18 mouse cellular contexts compared by ENCODE assay signal in the genomic region with DNA sequence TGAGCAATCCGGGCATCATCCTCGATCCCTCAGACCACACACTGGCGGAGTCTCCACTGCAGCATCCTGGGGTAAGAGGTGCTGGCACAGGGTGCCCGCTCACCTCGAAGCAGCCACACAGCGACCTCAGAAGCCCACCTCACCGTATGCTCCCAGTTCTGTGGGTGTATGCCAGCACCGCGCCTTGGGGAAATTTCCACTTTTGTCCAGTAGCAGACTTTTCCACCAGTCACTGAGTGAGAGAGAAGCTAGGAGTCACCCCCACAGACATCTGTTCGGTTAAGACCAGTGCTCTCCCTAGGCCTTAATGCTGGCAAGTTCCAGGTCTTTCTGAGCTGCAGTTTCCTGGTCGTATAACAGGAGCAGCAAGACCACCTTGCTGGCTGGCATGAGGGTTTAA.
DNase-seq lines count a peak whose midpoint lies in the region; ATAC-seq lines count a peak whose summit lies in the region.
"Had no signal": no experiment of that assay in that cellular context is flagged by ENCODE, and none has a peak within 500 bp of the region (broad histone marks: within the 10 kb centered on the region; RNA-seq: fewer than 3 reads in every experiment).

No protein-coding gene starts in this region.

- H3K4me3 ChIP-seq in limb, embryonic 11.5 days (ENCODE audit: low read depth, low read length) = no peak overlapping the region
- H3K4me3 ChIP-seq in midbrain, embryonic 15.5 days = no peak overlapping the region
- H3K4me3 ChIP-seq: forebrain, embryonic 15.5 days; hindbrain, embryonic 15.5 days had no signal

- H3K9me3 ChIP-seq in limb, embryonic 11.5 days (ENCODE audit: control insufficient read depth, low read length) = no peaks in the 10 kb centered on the region
- no peaks in the 10 kb centered on the region for H3K9me3 ChIP-seq in midbrain, embryonic 15.5 days
- H3K9me3 ChIP-seq: forebrain, embryonic 15.5 days; hindbrain, embryonic 15.5 days had no signal

- no peak overlapping the region for H3K4me2 ChIP-seq in limb, embryonic 11.5 days (ENCODE audit: low read depth, severe bottlenecking)
- no peak overlapping the region for H3K4me2 ChIP-seq in midbrain, embryonic 15.5 days
- H3K4me2 ChIP-seq: forebrain, embryonic 15.5 days; heart, embryonic 11.5 days; hindbrain, embryonic 15.5 days; midbrain, embryonic 11.5 days had no signal

- H3K27ac ChIP-seq in limb, embryonic 11.5 days (replicated peaks; ENCODE audit: low read depth, low read length) = peak overlapping the region; percentile 62
- no peak overlapping the region for H3K27ac ChIP-seq in midbrain, embryonic 15.5 days
- H3K27ac ChIP-seq: forebrain, embryonic 15.5 days; hindbrain, embryonic 15.5 days; macrophage; stomach, postnatal 0 days had no signal

- 0 out of 2 replicates have a peak, but pooled peaks have one; percentile 14 for ATAC-seq in common myeloid progenitor, adult 5-6 weeks (replicated peaks; ENCODE audit: low read depth, poor library complexity, severe bottlenecking)
- ATAC-seq in limb, embryonic 11.5 days (ENCODE audit: insufficient number of reproducible peaks, low FRiP score, low TSS enrichment, low read depth) = 0 out of 2 replicates have a peak, but pooled peaks have one; percentile 14
- ATAC-seq in midbrain, embryonic 15.5 days (replicated peaks) = no peak
- ATAC-seq: forebrain, embryonic 15.5 days had no signal

- H3K4me1 ChIP-seq in limb, embryonic 11.5 days (ENCODE audit: control insufficient read depth, insufficient read depth, low read length) = peaks cover 41% of the 10 kb centered on the region
- H3K4me1 ChIP-seq in midbrain, embryonic 15.5 days = no peaks in the 10 kb centered on the region
- H3K4me1 ChIP-seq: forebrain, embryonic 15.5 days; hindbrain, embryonic 15.5 days had no signal

- intact Hi-C loops in left cerebral cortex, postnatal 25 days (cut with DNase I) = no loop called here
- intact Hi-C loops in left cerebral cortex, postnatal 4 days (cut with DNase I) = no loop called here

- peak; percentile 24 to 73 for DNase-seq in left cerebral cortex, postnatal 25 days (ENCODE audit: low spot score in 2 of 2)
- DNase-seq in left cerebral cortex, postnatal 4 days = no peak
- DNase-seq in brain, adult 2 months (ENCODE audit: low read depth, low spot score) = peak; percentile 64
- DNase-seq in limb, embryonic 11.5 days (ENCODE audit: low spot score) = no peak
- no peak for DNase-seq in gastrocnemius, adult 8-10 months (ENCODE audit: low spot score in 2 of 2)
- DNase-seq in gastrocnemius, postnatal 10 days = no peak
- DNase-seq: adrenal gland, adult 2 months; cerebellum, adult 11-12 months; cerebellum, postnatal 10 days; liver had no signal

- no peaks in the 10 kb centered on the region; the same call in 1 of the 2 replicates for H3K27me3 ChIP-seq in limb, embryonic 11.5 days (ENCODE audit: control insufficient read depth, insufficient read depth, low read length)
- H3K27me3 ChIP-seq in midbrain, embryonic 15.5 days (replicated peaks) = 0 out of 2 replicates have a peak, but pooled peaks cover 2% of the 10 kb centered on the region
- H3K27me3 ChIP-seq: forebrain, embryonic 15.5 days had no signal

- H3K36me3 ChIP-seq in limb, embryonic 11.5 days (ENCODE audit: control insufficient read depth, insufficient read depth, low read length) = no peaks in the 10 kb centered on the region
- no peaks in the 10 kb centered on the region for H3K36me3 ChIP-seq in midbrain, embryonic 15.5 days (replicated peaks)
- H3K36me3 ChIP-seq: forebrain, embryonic 15.5 days; hindbrain, embryonic 15.5 days had no signal

- no peak overlapping the region for H3K9ac ChIP-seq in limb, embryonic 11.5 days (ENCODE audit: low read length)
- H3K9ac ChIP-seq in midbrain, embryonic 15.5 days = no peak overlapping the region
- H3K9ac ChIP-seq: forebrain, embryonic 15.5 days; hindbrain, embryonic 15.5 days had no signal

- WGBS in limb, embryonic 11.5 days = 79% methylated on average over 11 of the region's 11 CpGs
- WGBS in midbrain, embryonic 15.5 days = 83% methylated on average over 11 of the region's 11 CpGs

Comparison
In these comparisons a context has a peak if more than half of its experiments do, and no peak if none do; other contexts are left out.
1. DNase-seq: peak in left cerebral cortex, postnatal 25 days (2 of 2) and brain, adult 2 months (single experiment); none in left cerebral cortex, postnatal 4 days (single experiment), limb, embryonic 11.5 days (single experiment), gastrocnemius, adult 8-10 months (0 of 2) and gastrocnemius, postnatal 10 days (single experiment).